Mouse (Mus musculus) ES-E14 (cell line): ENCODE data around the gene Snrnp25. TPM values are rescaled to one million over a fixed set of nuclear protein-coding genes. Genes with fewer than 3 reads are reported as not detected.

ENCODE experiments used
- DNase-seq: peaks from one replicate; pipeline ENCODE4 v3.0.0-alpha.2; 2013; ENCODE audit warnings: low read depth, low spot score
- H3K27ac ChIP-seq: 2 replicates; pipeline ENCODE4 v1.5.1; 2012; ENCODE audit warnings: low read depth, mild to moderate bottlenecking, low read length, moderate library complexity, mixed read lengths; ENCODE audit not compliant: poor library complexity, insufficient read depth, severe bottlenecking
- H3K36me3 ChIP-seq: 2 replicates; pipeline ENCODE4 v1.6.1; 2012; ENCODE audit warnings: mild to moderate bottlenecking, low read length, moderate library complexity, mixed read lengths; ENCODE audit not compliant: control insufficient read depth, poor library complexity, insufficient read depth, severe bottlenecking
- H3K4me1 ChIP-seq, 2 experiments: fragments of 150-350 bp in 1 of 2; sonication (generic) in 1 of 2; 2 replicates each; pipeline ENCODE4 v1.6.1; 2012; ENCODE audit warnings: low read length in 2 of 2, mild to moderate bottlenecking in 1 of 2, mixed read lengths in 1 of 2; ENCODE audit not compliant: control insufficient read depth in 2 of 2, insufficient read depth in 2 of 2, poor library complexity in 1 of 2
- H3K4me3 ChIP-seq, 2 experiments: fragments of 150-350 bp in 1 of 2; sonication (generic) in 1 of 2; 2 replicates each; pipeline ENCODE4 v1.5.1; 2012; ENCODE audit warnings: low read length in 2 of 2, low read depth in 1 of 2, mild to moderate bottlenecking in 1 of 2, mixed read lengths in 1 of 2; ENCODE audit not compliant: insufficient read depth in 1 of 2, poor library complexity in 1 of 2, severe bottlenecking in 1 of 2
- H3K9ac ChIP-seq: 2 replicates; pipeline ENCODE4 v1.6.1; 2012; ENCODE audit warnings: low read depth, mild to moderate bottlenecking, low read length, mixed read lengths; ENCODE audit not compliant: poor library complexity, insufficient read depth, severe bottlenecking
- H3K9me3 ChIP-seq: fragments of 150-350 bp; sonication (generic); 2 replicates; pipeline ENCODE4 v1.6.1; 2012; ENCODE audit warnings: low read depth, mild to moderate bottlenecking, low read length; ENCODE audit not compliant: control insufficient read depth, insufficient read depth
- CHD2 ChIP-seq: IDR thresholded peaks from 2 replicates; pipeline ENCODE4 v1.6.1; 2014; ENCODE audit warnings: mild to moderate bottlenecking, low read depth, low read length, inconsistent platforms
- HCFC1 ChIP-seq: IDR thresholded peaks from 2 replicates; pipeline ENCODE4 v1.6.1; 2012; ENCODE audit warnings: low read length, inconsistent platforms, borderline replicate concordance; ENCODE audit not compliant: insufficient read depth
- MAFK ChIP-seq: IDR thresholded peaks from 2 replicates; pipeline ENCODE4 v1.6.1; 2014; ENCODE audit warnings: mild to moderate bottlenecking, low read depth, low read length, inconsistent platforms; ENCODE audit not compliant: insufficient read depth
- ZC3H11A ChIP-seq: IDR thresholded peaks from 2 replicates; pipeline ENCODE4 v1.6.1; 2012; ENCODE audit warnings: low read depth, mild to moderate bottlenecking, inconsistent platforms, low read length, borderline replicate concordance
- ZNF384 ChIP-seq: IDR thresholded peaks from 2 replicates; pipeline ENCODE4 v1.6.1; 2012; ENCODE audit warnings: low read depth, low read length, inconsistent platforms
- in situ Hi-C, 2 experiments: fragments of 600-800 bp; cut with MboI; formaldehyde crosslinking; loops; one replicate each; pipeline ENCODE4 v1.15.1; 2025; ENCODE audit warnings: low sequenced_read_pairs in 2 of 2, inconsistent platforms in 1 of 2; ENCODE audit not compliant: unreplicated experiment in 2 of 2
- total RNA-seq: library from RNA; depleted of rRNA; stranded (reverse); fragments of 300-350 nt; gene quantifications from 2 replicates; pipeline ENCODE4 v1.2.3, GENCODE M21; 2012

Gene Snrnp25
- total RNA-seq, 1 experiment, result 79.5 TPM

DNA sequence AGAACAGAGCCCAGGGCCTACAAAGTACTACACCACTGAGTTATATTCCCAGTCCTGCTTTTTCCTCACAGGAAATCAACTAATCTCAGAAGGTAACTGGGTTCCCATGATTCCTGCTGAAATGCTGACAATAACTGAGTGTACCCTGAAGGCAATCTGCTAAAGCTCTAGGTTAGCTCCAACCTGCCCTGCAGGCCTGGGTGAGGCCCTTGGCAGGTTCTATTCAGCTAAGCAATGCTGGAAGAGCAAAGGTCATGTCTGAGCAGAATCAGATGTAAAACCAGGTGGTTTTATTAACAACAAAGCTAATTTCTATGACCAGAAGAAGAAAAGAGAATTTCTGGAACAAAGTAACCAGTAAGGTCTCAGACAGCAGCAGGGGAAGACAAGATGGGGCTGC lies 36.2 kb downstream of the Snrnp25 start:
- no peaks in the 10 kb centered on the region for H3K9me3 ChIP-seq
- no peak overlapping the region for H3K27ac ChIP-seq
- H3K4me3 ChIP-seq, result no peak overlapping the region
- no peak for DNase-seq
- TF ChIP-seq ZC3H11A (no peak), MAFK (no peak), HCFC1 (no peak), CHD2 (no peak), ZNF384 (no peak)
- H3K9ac ChIP-seq, result no peak overlapping the region
- in situ Hi-C loops, result no loop called here
- H3K36me3 ChIP-seq, result peaks cover 7% of the 10 kb centered on the region; the same call in 1 of the 2 replicates
- peaks cover 0 to 2% of the 10 kb centered on the region in 2 experiments; a peak in 1 of 4 replicates for H3K4me1 ChIP-seq

DNA sequence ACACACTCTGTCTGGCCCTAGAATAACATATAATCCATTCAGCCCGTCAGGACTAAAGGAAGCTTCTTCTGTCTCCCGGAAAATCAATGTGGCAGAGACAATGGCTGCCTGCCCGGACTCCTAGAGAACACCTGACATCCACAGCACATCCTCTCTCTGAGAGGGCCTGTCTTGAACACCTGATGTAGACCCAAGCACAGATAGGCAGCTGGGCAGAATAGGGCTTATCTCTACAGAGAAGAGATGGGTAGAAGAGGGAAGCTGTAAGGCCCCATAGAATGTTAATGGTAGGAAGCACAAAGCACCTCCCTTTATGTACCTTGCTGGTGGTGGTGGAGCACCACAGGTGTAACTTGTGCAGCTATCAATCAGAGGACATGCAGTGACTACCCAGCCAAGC lies 37.0 kb downstream of the Snrnp25 start:
- H3K9ac ChIP-seq, result no peak overlapping the region
- no peak for DNase-seq
- H3K36me3 ChIP-seq, result peaks cover 4% of the 10 kb centered on the region; the same call in 1 of the 2 replicates
- H3K4me3 ChIP-seq, result no peak overlapping the region
- no peak for TF ChIP-seq ZC3H11A
- TF ChIP-seq CHD2, result no peak
- no peak for TF ChIP-seq HCFC1
- TF ChIP-seq MAFK, result no peak
- TF ChIP-seq ZNF384, result no peak
- H3K27ac ChIP-seq, result no peak overlapping the region
- H3K4me1 ChIP-seq, result peaks cover 0 to 2% of the 10 kb centered on the region in 2 experiments; a peak in 1 of 4 replicates
- no peaks in the 10 kb centered on the region for H3K9me3 ChIP-seq
- in situ Hi-C loops, result no loop called here

DNA sequence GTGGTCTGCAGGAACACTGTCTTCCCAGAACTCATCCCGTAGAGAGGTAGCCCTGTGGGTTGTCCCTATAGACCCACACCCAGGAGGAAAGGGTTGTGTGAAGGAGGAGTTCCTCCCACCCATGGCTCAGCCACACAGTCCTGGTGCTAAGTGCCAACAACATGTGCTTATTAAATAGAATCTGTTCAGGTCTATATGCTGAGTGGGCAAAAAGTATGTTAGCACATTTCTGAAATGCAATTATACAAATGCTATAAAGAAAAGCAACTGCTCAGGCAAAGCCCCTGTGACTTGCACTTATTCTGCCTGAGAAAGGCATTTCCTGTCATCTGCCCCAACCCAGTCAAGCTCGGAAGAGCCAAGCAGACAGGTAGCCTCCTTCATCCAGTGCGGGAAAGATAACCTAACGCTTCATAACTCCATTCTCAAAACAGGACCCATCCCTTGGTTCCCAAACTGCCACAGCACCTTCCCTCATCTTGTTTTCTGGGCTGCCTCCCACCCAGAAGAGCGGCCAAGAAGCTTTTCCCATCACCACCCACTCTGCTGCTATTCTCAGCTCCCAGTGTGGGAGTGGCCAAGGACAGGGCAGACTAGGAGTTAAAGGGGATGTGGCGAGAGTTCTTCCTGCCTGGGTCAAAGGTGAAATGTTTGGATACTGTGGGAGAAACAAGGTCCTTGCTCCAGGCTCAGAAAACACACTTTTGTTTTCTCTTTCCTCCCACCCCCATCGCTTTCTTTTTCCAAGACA lies 38.2 kb downstream of the Snrnp25 start:
- in situ Hi-C loops, result no loop called here
- H3K9ac ChIP-seq, result no peak overlapping the region
- DNase-seq, result no peak

DNA sequence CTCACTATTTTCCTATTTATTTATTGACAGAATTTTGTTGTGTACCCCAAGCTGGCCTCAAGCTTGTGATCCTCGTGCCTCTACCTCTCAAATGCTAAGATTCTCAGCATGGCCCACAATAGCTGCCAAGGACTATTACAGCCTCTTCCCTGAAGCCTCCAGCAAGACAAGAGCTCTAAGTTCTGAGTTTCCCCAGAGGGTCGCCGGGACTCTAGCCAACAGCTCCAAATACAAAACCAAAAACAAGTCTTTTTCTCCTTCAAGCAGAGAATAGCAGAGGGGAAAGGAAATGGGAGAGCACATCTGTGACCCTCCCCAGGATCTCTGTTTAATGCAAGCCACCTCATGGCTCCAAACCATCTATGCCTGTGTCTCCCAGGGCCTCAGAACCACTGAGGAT lies 38.8 kb downstream of the Snrnp25 start:
- Histone ChIP-seq H3K9me3 (no peaks in the 10 kb centered on the region), H3K4me1 (peaks cover 0 to 2% of the 10 kb centered on the region in 2 experiments; a peak in 1 of 4 replicates), H3K27ac (no peak overlapping the region), H3K36me3 (peaks cover 10% of the 10 kb centered on the region; the same call in 1 of the 2 replicates), H3K4me3 (no peak overlapping the region), H3K9ac (no peak overlapping the region)
- DNase-seq, result no peak
- TF ChIP-seq ZNF384 (no peak), ZC3H11A (no peak), HCFC1 (no peak), CHD2 (no peak), MAFK (no peak)
- in situ Hi-C loops, result no loop called here

More for the DNA sequence above, 38.2 kb downstream of the Snrnp25 start:
- Histone ChIP-seq H3K27ac (no peak overlapping the region), H3K9me3 (no peaks in the 10 kb centered on the region), H3K36me3 (peaks cover 10% of the 10 kb centered on the region; the same call in 1 of the 2 replicates), H3K4me1 (peaks cover 0 to 2% of the 10 kb centered on the region in 2 experiments; a peak in 1 of 4 replicates), H3K4me3 (no peak overlapping the region)
- TF ChIP-seq CHD2, result no peak
- no peak for TF ChIP-seq ZNF384
- 0 out of 2 replicates have a peak, but pooled peaks have one; percentile 65 for TF ChIP-seq MAFK
